Mouse (Mus musculus) ES-Bruce4 (cell line): ENCODE results near the gene Snf8. TPM values are rescaled to one million over a fixed set of nuclear protein-coding genes. Genes with fewer than 3 reads are reported as not detected.

Experiments used
- H3K27ac ChIP-seq: 2 replicates; pipeline ENCODE4 v1.5.1; 2012; ENCODE audit warnings: low read length, inconsistent platforms; ENCODE audit not compliant: insufficient read depth
- H3K27me3 ChIP-seq: 2 replicates; pipeline ENCODE4 v1.6.1; 2012; ENCODE audit warnings: mild to moderate bottlenecking, low read length, inconsistent platforms; ENCODE audit not compliant: control insufficient read depth, poor library complexity, insufficient read depth, severe bottlenecking
- H3K36me3 ChIP-seq: 2 replicates; pipeline ENCODE4 v1.6.1; 2012; ENCODE audit warnings: inconsistent platforms, mild to moderate bottlenecking, low read length, moderate library complexity; ENCODE audit not compliant: control insufficient read depth, poor library complexity, insufficient read depth, severe bottlenecking
- H3K4me1 ChIP-seq: one replicate; pipeline ENCODE4 v1.8.1; 2011; ENCODE audit warnings: low read length; ENCODE audit not compliant: control insufficient read depth, insufficient read depth
- H3K4me3 ChIP-seq: 2 replicates; pipeline ENCODE4 v1.5.1; 2011; ENCODE audit warnings: low read depth, mild to moderate bottlenecking, low read length
- H3K9ac ChIP-seq: 2 replicates; pipeline ENCODE4 v1.6.1; 2012; ENCODE audit warnings: low read depth, mild to moderate bottlenecking, inconsistent platforms; ENCODE audit not compliant: poor library complexity, severe bottlenecking
- H3K9me3 ChIP-seq: replicated peaks from 2 replicates; pipeline ENCODE4 v1.6.1; 2012; ENCODE audit warnings: mild to moderate bottlenecking, low read length, inconsistent platforms; ENCODE audit not compliant: control insufficient read depth, poor library complexity, insufficient read depth, severe bottlenecking
- CTCF ChIP-seq: IDR thresholded peaks from one replicate; pipeline ENCODE4 v1.8.1; 2011; ENCODE audit warnings: low read depth, low read length
- EP300 ChIP-seq: IDR thresholded peaks from 2 replicates; pipeline ENCODE4 v1.6.1; 2011; ENCODE audit warnings: low read depth, low read length; ENCODE audit not compliant: insufficient read depth
- POLR2A ChIP-seq: IDR thresholded peaks from one replicate; pipeline ENCODE4 v1.8.1; 2011; ENCODE audit warnings: low read length; ENCODE audit not compliant: insufficient read depth
- polyA plus RNA-seq: library from polyadenylated mRNA; stranded (reverse); fragments of >200 nt; gene quantifications from 2 replicates; pipeline ENCODE4 v1.2.4, GENCODE M21; 2011; ENCODE audit warnings: low read depth; ENCODE audit not compliant: missing spikeins, insufficient read depth, insufficient read length

Snf8 gene
- 56.1 and 62.1 TPM in 2 replicates for polyA plus RNA-seq

GRCm38 (mm10) chr11:96034596-96035052, at the start of gene Snf8:
TSS of gene Snf8 (plus strand) at chr11:96034885.
- Histone ChIP-seq H3K27ac (peak within 1 kb of the TSS; percentile 86), H3K9ac (peak within 1 kb of the TSS; percentile 85), H3K27me3 (no peaks in the 10 kb centered on the region), H3K4me3 (peak within 1 kb of the TSS; percentile 100), H3K4me1 (no peaks in the 10 kb centered on the region), H3K9me3 (no peaks in the 10 kb centered on the region), H3K36me3 (peaks cover 6% of the 10 kb centered on the region; the same call in 1 of the 2 replicates)
- TF ChIP-seq POLR2A (no peak), CTCF (no peak), EP300 (no peak)

DNA sequence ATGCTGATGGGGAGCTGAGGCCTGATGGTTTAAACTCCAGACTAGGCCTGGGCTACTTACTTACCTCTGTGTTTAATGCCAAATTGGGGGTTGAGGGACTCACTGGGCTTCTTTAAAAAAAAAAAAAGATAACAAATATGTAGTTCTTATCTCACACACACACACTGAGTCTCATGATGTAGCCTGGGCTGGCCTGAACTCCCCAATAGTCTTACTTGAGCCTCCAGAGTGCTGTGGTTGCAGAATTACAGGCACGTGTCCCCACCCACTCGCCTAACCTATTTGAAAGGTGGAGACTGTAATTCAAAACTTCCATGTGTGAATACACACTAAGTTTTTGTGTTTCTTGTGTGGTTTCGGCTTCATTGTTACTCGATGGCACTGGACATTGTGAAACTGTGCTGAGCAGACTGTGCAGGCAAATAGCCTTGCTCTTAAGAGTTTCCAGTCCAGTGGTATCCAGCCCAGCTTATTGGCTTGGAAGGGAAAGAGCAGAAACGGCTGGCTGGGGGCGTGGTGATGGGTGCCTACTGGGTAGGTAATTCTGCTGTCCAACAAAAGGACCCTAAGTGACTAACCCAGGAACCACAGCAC, 46.7 kb upstream of the Snf8 start:
- TF ChIP-seq EP300 (no peak), POLR2A (no peak), CTCF (no peak)
- Histone ChIP-seq H3K4me1 (peaks cover 7% of the 10 kb centered on the region), H3K27ac (peak overlapping the region; percentile 33), H3K4me3 (no peak overlapping the region), H3K36me3 (peaks cover 2% of the 10 kb centered on the region; the same call in 1 of the 2 replicates), H3K9me3 (no peaks in the 10 kb centered on the region), H3K27me3 (no peaks in the 10 kb centered on the region), H3K9ac (no peak overlapping the region)

DNA sequence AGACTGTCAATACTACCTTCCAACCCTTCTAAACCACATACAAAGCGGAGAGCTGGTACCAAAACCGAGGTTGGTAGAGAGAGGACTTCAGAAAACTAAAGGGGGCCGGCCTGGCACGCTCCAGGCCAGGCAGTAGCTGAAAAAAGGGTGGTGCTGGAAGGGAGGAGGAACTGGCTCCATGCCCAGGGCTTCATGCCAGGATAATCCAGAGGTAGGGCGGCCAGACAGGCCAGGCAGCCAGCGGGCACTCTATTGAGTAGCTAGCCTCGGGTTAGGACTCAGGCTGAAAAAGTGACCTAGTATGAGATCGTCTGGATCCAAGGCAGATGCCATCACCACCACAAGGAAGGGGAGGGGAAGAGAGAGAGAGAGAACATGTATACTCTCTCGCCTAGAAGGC, 46.2 kb upstream of the Snf8 start:
- peaks cover 7% of the 10 kb centered on the region for H3K4me1 ChIP-seq
- TF ChIP-seq POLR2A (no peak), CTCF (no peak), EP300 (no peak)
- H3K36me3 ChIP-seq, result peaks cover 2% of the 10 kb centered on the region; the same call in 1 of the 2 replicates
- H3K9ac ChIP-seq, result peak overlapping the region; percentile 95; the same call in 1 of the 2 replicates
- no peaks in the 10 kb centered on the region for H3K27me3 ChIP-seq
- H3K4me3 ChIP-seq, result no peak overlapping the region
- peak overlapping the region; percentile 33 for H3K27ac ChIP-seq
- H3K9me3 ChIP-seq, result no peaks in the 10 kb centered on the region

DNA sequence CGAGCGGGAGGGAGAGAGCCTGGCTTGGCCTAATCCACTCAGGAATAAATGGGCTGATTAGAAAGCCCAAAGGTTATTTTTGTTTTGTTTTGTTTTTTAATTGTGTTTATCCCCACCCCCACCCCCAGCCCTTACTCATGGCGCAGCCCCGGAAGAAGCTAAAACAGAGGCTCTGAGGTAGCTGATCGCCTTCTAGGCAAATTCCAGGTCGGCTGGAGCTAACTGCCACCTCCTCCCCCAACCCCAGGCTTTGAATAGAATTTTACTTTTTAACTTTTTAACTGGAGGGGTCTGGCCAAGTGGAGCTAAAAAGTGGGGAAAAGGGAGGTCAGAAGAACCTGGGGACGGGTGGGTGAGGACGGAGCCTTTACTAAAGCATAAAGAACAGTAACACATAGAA, 44.8 kb upstream of the Snf8 start:
- Histone ChIP-seq H3K9me3 (peaks cover 10% of the 10 kb centered on the region), H3K27me3 (no peaks in the 10 kb centered on the region), H3K27ac (peak overlapping the region; percentile 96), H3K4me3 (peak overlapping the region; percentile 34), H3K36me3 (peaks cover 2% of the 10 kb centered on the region), H3K9ac (peak overlapping the region; percentile 95), H3K4me1 (peaks cover 6% of the 10 kb centered on the region)
- no peak for TF ChIP-seq POLR2A
- TF ChIP-seq EP300, result peak; percentile 58; the same call in 1 of the 2 replicates

GRCm38 (mm10) chr11:95990431-95990830, 44.3 kb upstream of the Snf8 start:
- H3K36me3 ChIP-seq, result peaks cover 2% of the 10 kb centered on the region
- peaks cover 15% of the 10 kb centered on the region for H3K9me3 ChIP-seq
- TF ChIP-seq EP300 (no peak), POLR2A (no peak), CTCF (no peak)
- no peaks in the 10 kb centered on the region for H3K27me3 ChIP-seq
- H3K9ac ChIP-seq, result peak overlapping the region; percentile 95
- H3K4me3 ChIP-seq, result peak overlapping the region; percentile 71
- peak overlapping the region; percentile 96 for H3K27ac ChIP-seq
- peaks cover 6% of the 10 kb centered on the region for H3K4me1 ChIP-seq
